Mouse (Mus musculus) forebrain, embryonic 16.5 days (tissue): ENCODE measurements around the gene Rab3b. TPM values are rescaled to one million over a fixed set of nuclear protein-coding genes. Genes with fewer than 3 reads are reported as not detected.

Experiments used
- ATAC-seq: fragments of 200-750 bp; cut with Nextera tagmentation; 2 replicates; pipeline ENCODE4 v1.8.0; 2017; ENCODE audit warnings: mild to moderate bottlenecking, moderate library complexity
- H3K27ac ChIP-seq: fragments of 300-500 bp; sonication (generic); 2 replicates; pipeline ENCODE4 v1.5.1; 2014; ENCODE audit warnings: low read length, control low read depth
- H3K27me3 ChIP-seq: fragments of 300-500 bp; sonication (generic); replicated peaks from 2 replicates; pipeline ENCODE4 v1.6.1; 2014; ENCODE audit warnings: low read length; ENCODE audit not compliant: control insufficient read depth, insufficient read depth
- H3K36me3 ChIP-seq: fragments of 300-500 bp; sonication (generic); 2 replicates; pipeline ENCODE4 v1.6.1; 2014; ENCODE audit not compliant: control insufficient read depth, insufficient read depth
- H3K4me1 ChIP-seq: fragments of 300-500 bp; sonication (generic); replicated peaks from 2 replicates; pipeline ENCODE4 v1.6.1; 2014; ENCODE audit warnings: low read length; ENCODE audit not compliant: control insufficient read depth, insufficient read depth
- H3K4me2 ChIP-seq: fragments of 300-500 bp; sonication (generic); 2 replicates; pipeline ENCODE4 v1.6.1; 2014; ENCODE audit warnings: mild to moderate bottlenecking, low read length, control low read depth
- H3K4me3 ChIP-seq: fragments of 300-500 bp; sonication (generic); replicated peaks from 2 replicates; pipeline ENCODE4 v1.5.1; 2014; ENCODE audit warnings: mild to moderate bottlenecking, low read length, control low read depth
- H3K9ac ChIP-seq: fragments of 300-500 bp; sonication (generic); replicated peaks from 2 replicates; pipeline ENCODE4 v1.6.1; 2014; ENCODE audit warnings: low read depth, low read length, control low read depth
- H3K9me3 ChIP-seq: fragments of 300-500 bp; sonication (generic); 2 replicates; pipeline ENCODE4 v1.6.1; 2016; ENCODE audit warnings: low read length; ENCODE audit not compliant: control insufficient read depth
- WGBS: fragments of 180-500 bp; shearing (Covaris S2); extraction: QIAGEN DNeasy Blood & Tissue Kit; methylation state at CpG from one replicate; pipeline ENCODE4 v1.1.7; 2014; 5-methylcytosine and 5-hydroxymethylcytosine counted together
- polyA plus RNA-seq: library from polyadenylated mRNA; unstranded; fragments of >200 nt; fragmentation: Nextera tagmentation; extraction: Ambion mirVana; gene quantifications from 2 replicates; pipeline ENCODE4 v1.2.1, GENCODE M21; 2015

The Rab3b gene
- polyA plus RNA-seq, 1 experiment from 2014 or later, result 116 TPM

DNA sequence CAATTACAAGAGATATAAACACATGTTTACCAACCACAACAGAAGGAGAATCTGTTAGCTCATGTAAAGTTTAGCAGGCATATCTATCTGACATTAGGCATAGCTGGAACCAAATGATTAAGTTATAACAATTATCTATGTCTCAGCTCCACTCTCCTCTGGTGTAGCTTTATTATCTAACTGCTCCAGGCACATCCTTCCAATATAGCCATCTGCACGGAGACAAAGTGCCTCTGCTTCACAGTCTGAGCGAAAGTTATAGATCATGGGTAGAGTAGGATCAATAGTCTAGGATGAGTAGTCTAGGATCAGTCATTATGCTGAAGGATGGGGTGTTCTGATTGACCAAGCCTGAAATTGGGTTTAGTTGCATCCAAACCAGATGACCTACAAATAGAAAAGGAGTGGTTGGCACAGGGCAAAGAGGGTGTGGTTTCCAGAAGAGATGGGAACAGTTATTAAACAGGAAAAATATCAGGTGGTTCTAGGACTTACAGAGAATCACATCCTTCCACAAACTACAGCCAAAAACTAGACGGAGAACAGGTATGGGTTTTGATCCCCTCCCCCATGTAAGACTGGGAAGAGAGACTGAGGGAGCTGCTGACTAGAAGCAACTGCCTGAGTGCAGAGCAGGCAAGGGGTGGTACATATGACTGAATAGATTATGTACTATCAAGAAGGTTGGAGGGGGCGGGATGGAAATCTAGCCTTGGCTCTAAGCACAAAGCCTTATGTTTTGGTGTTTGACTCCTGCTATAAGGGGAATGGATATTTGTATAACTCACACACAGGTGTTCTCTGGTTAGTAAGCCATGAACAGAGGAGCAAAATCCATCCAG, 82.0 kb downstream of the Rab3b start:
- WGBS, result 90% methylated on average over 4 of the region's 4 CpGs
- H3K9ac ChIP-seq, result no peak overlapping the region
- no peaks in the 10 kb centered on the region for H3K4me1 ChIP-seq
- no peak overlapping the region for H3K4me2 ChIP-seq
- H3K27ac ChIP-seq, result no peak overlapping the region
- H3K36me3 ChIP-seq, result no peaks in the 10 kb centered on the region
- H3K9me3 ChIP-seq, result no peaks in the 10 kb centered on the region
- H3K27me3 ChIP-seq, result no peaks in the 10 kb centered on the region
- no peak for ATAC-seq
- H3K4me3 ChIP-seq, result no peak overlapping the region

DNA sequence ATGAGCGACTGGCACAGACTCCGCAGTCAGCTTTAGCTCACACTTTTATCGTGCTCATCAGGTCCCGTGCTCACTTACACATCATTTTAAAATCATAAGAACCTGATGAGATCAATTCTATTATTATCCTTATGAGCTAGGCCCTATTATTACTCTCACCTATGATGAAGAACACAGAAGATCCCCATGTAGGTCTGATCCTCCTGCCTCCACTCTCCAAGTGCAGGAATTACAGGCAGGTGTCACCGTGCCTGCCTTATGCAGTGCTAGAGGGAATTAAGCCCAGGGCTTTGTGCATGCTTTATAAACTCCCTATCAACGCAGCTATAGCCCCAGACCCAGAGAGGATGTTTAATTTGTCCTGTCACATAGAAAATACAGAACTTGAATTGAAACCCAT, 84.2 kb downstream of the Rab3b start:
- ATAC-seq, result no peak

GRCm38 (mm10) chr4:108969517-108969916, 90.7 kb downstream of the Rab3b start:
- Histone ChIP-seq H3K9me3 (no peaks in the 10 kb centered on the region), H3K4me1 (no peaks in the 10 kb centered on the region), H3K4me3 (no peak overlapping the region), H3K4me2 (no peak overlapping the region), H3K9ac (no peak overlapping the region), H3K36me3 (no peaks in the 10 kb centered on the region), H3K27me3 (no peaks in the 10 kb centered on the region), H3K27ac (no peak overlapping the region)
- WGBS, result 82% methylated on average over 3 of the region's 3 CpGs
- no peak for ATAC-seq

More for the DNA sequence above, 84.2 kb downstream of the Rab3b start:
- Histone ChIP-seq H3K4me3 (no peak overlapping the region), H3K9ac (no peak overlapping the region), H3K27ac (no peak overlapping the region), H3K4me2 (no peak overlapping the region), H3K27me3 (no peaks in the 10 kb centered on the region), H3K36me3 (no peaks in the 10 kb centered on the region), H3K9me3 (no peaks in the 10 kb centered on the region), H3K4me1 (no peaks in the 10 kb centered on the region)
- WGBS, result 87% methylated on average over 6 of the region's 6 CpGs

DNA sequence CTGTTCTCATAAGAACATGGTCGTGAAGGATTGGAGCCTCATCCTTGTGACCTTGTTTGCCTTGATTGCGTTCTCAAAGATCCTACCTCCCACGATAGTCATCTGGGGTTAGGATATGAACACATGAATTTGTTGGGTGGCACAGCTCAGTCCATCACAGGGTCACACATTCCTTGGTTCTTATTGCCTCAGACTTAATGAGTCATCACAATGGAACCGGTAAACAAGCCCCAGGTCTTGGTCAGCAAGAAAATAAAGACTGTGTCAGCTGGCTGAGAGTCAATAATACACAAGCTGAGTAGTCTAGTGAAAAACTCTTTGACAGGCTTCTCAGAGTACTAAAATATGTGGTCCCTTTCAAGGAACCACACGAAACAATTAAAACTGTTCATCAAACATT, 92.2 kb downstream of the Rab3b start:
- H3K4me3 ChIP-seq, result no peak overlapping the region
- H3K27ac ChIP-seq, result no peak overlapping the region
- no peak overlapping the region for H3K9ac ChIP-seq
- no peak for ATAC-seq
- H3K4me1 ChIP-seq, result no peaks in the 10 kb centered on the region
- H3K36me3 ChIP-seq, result no peaks in the 10 kb centered on the region
- H3K27me3 ChIP-seq, result no peaks in the 10 kb centered on the region
- H3K4me2 ChIP-seq, result no peak overlapping the region
- WGBS, result 80% methylated on average over 5 of the region's 5 CpGs
- H3K9me3 ChIP-seq, result no peaks in the 10 kb centered on the region

DNA sequence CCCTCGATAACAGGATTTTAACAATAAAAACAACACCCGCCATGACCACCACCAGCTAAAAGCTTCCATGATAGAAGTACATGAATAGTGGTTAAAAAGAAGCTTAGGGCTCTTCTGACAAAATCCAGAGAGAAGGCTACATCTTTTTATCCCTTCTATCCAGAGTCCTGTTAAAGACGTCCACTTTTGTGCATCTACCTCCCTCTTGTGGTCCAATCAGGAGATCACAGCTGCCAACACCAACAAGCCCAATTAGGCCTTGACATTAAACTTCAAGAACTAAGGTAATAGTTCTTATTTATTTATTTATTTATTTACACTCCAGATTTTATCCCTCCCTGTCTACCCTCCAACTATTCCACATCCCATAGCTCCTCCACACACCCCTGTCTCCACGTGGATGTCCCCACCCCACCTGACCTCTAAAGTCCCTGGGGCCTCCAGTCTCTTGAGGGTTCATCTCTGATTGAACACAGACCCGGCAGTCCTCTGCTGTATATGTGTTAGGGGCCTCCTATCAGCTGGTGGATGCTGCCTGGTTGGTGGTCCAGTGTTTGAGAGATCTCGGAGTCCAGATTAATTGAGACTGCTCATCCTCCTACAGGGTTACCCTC, 97.7 kb downstream of the Rab3b start:
- Histone ChIP-seq H3K4me1 (no peaks in the 10 kb centered on the region), H3K9ac (no peak overlapping the region), H3K36me3 (no peaks in the 10 kb centered on the region), H3K9me3 (no peaks in the 10 kb centered on the region), H3K27me3 (no peaks in the 10 kb centered on the region), H3K4me3 (no peak overlapping the region), H3K27ac (no peak overlapping the region), H3K4me2 (no peak overlapping the region)
- WGBS, result 52% methylated on average over 6 of the region's 6 CpGs
- ATAC-seq, result 0 out of 2 replicates have a peak, but pooled peaks have one; percentile 45

DNA sequence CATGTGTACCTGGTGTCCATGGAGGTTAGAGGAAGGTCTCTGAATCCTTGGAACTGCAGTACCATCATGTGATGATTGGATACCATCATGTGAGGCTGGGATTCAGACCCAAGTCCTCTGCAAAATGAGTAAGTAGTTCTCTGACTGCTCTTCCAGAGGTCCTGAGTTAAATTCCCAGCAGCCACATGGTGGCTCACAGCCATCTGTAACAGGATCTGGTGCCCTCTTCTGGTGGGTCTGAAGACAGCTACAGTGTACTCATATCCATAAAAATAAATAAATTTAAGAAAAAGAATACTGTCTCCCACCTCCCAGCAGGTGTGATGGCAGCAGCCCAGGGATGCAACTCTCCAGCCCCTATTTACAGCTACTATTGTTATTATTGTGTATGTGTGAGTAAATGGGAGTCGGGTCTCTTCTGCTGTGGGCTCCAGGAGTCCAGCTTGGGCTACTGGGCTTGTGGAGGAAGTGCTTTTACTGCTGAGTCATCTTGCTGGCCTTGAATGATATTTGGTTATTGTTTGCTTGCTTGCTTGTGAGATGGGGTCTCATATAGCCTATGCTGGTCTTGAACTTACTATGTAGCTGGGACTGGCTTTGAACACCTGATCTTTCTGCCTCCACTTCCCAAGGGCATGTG, 108.1 kb downstream of the Rab3b start:
- 96% methylated on average over 1 of the region's 1 CpGs for WGBS
- Histone ChIP-seq H3K9me3 (no peaks in the 10 kb centered on the region), H3K27ac (no peak overlapping the region), H3K36me3 (no peaks in the 10 kb centered on the region), H3K4me2 (no peak overlapping the region), H3K4me3 (no peak overlapping the region), H3K9ac (no peak overlapping the region), H3K4me1 (no peaks in the 10 kb centered on the region), H3K27me3 (no peaks in the 10 kb centered on the region)
- ATAC-seq, result no peak

GRCm38 (mm10) chr4:108987473-108987842, 108.6 kb downstream of the Rab3b start:
- Histone ChIP-seq H3K4me2 (no peak overlapping the region), H3K4me3 (no peak overlapping the region), H3K9ac (no peak overlapping the region), H3K27ac (no peak overlapping the region), H3K9me3 (no peaks in the 10 kb centered on the region), H3K4me1 (no peaks in the 10 kb centered on the region), H3K27me3 (no peaks in the 10 kb centered on the region), H3K36me3 (no peaks in the 10 kb centered on the region)
- 85% methylated on average over 4 of the region's 4 CpGs for WGBS
- no peak for ATAC-seq

GRCm38 (mm10) chr4:108989430-108989829, 110.6 kb downstream of the Rab3b start:
- Histone ChIP-seq H3K9me3 (no peaks in the 10 kb centered on the region), H3K27ac (no peak overlapping the region), H3K4me1 (no peaks in the 10 kb centered on the region), H3K9ac (no peak overlapping the region), H3K4me2 (no peak overlapping the region), H3K27me3 (no peaks in the 10 kb centered on the region), H3K36me3 (no peaks in the 10 kb centered on the region), H3K4me3 (no peak overlapping the region)
- no peak for ATAC-seq
- 81% methylated on average over 2 of the region's 2 CpGs for WGBS

- no peaks in the 10 kb centered on the region for H3K4me1 ChIP-seq
- H3K4me3 ChIP-seq, result no peak overlapping the region
- H3K36me3 ChIP-seq, result no peaks in the 10 kb centered on the region
- no peak overlapping the region for H3K27ac ChIP-seq
- no peaks in the 10 kb centered on the region for H3K27me3 ChIP-seq
- no peaks in the 10 kb centered on the region for H3K9me3 ChIP-seq
- no peak overlapping the region for H3K9ac ChIP-seq
- H3K4me2 ChIP-seq, result no peak overlapping the region
- no peak for ATAC-seq
Observed at GRCm38 (mm10) chr4:108990032-108990431, 111.2 kb downstream of the Rab3b start.
